Mouse (Mus musculus): ENCODE measurements at regions not wholly inside any gene's neighbourhood (a gene's known extent, or its start where the extent isn't known, plus 50 kb on each side); places are given as distances from the start of the nearest gene placed in this dataset. TPM values are rescaled to one million over a fixed set of nuclear protein-coding genes. Genes with fewer than 3 reads are reported as not detected.

- Histone ChIP-seq H3K4me1 (ENCODE audit: control insufficient read depth, insufficient read depth, low read length) (peaks cover 5% of the 10 kb centered on the region), H3K4me2 (ENCODE audit: low read depth, severe bottlenecking) (no peak overlapping the region), H3K27me3 (ENCODE audit: control insufficient read depth, insufficient read depth, low read length) (no peaks in the 10 kb centered on the region), H3K4me3 (ENCODE audit: low read depth, low read length) (no peak overlapping the region), H3K9me3 (ENCODE audit: control insufficient read depth, low read length) (no peaks in the 10 kb centered on the region), H3K36me3 (ENCODE audit: control insufficient read depth, insufficient read depth, low read length) (no peaks in the 10 kb centered on the region), H3K9ac (ENCODE audit: low read length) (no peak overlapping the region), H3K27ac (replicated peaks; ENCODE audit: low read depth, low read length) (no peak overlapping the region)
- no peak for DNase-seq (ENCODE audit: low spot score)
- no peak for ATAC-seq (ENCODE audit: insufficient number of reproducible peaks, low FRiP score, low TSS enrichment, low read depth)
- 94% methylated on average over 10 of the region's 10 CpGs for WGBS
Observed at GRCm38 (mm10) chr5:118504170-118504569, 56.3 kb upstream of the Med13l start.

- Histone ChIP-seq H3K9ac (ENCODE audit: low read length) (no peak overlapping the region), H3K9me3 (ENCODE audit: control insufficient read depth, low read length) (no peaks in the 10 kb centered on the region), H3K36me3 (ENCODE audit: control insufficient read depth, insufficient read depth, low read length) (no peaks in the 10 kb centered on the region), H3K4me3 (ENCODE audit: low read depth, low read length) (no peak overlapping the region), H3K4me1 (ENCODE audit: control insufficient read depth, insufficient read depth, low read length) (peaks cover 5% of the 10 kb centered on the region), H3K27ac (replicated peaks; ENCODE audit: low read depth, low read length) (no peak overlapping the region), H3K27me3 (ENCODE audit: control insufficient read depth, insufficient read depth, low read length) (no peaks in the 10 kb centered on the region), H3K4me2 (ENCODE audit: low read depth, severe bottlenecking) (no peak overlapping the region)
- WGBS = 22% methylated on average over 7 of the region's 7 CpGs
- DNase-seq (ENCODE audit: low spot score) = no peak
- no peak for ATAC-seq (ENCODE audit: insufficient number of reproducible peaks, low FRiP score, low TSS enrichment, low read depth)
Observed at GRCm38 (mm10) chr5:118504926-118505325, 55.6 kb upstream of the Med13l start.

DNA sequence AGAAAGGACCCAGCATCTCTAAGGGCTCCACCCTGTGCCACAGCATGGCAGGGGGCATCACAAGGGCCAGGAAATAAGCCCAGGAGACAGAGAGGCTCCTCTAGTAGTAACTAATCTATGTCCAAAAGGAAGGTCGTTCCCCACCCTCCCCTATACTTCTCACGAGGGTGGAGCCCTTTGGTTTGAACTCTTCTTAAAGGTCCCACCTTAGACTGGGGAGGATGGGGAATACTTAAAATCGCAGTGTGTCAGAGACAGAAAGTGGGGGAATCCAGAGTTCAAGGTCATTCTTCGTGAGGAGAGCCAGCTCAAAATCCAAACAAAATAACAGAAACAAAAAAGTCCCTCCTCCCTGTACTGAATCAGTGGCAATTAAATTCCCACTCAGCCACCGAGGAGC, 50.6 kb upstream of the Med13l start:
- WGBS = 58% methylated on average over 5 of the region's 5 CpGs
- H3K27me3 ChIP-seq (ENCODE audit: control insufficient read depth, insufficient read depth, low read length) = no peaks in the 10 kb centered on the region

More for the DNA sequence above, 50.6 kb upstream of the Med13l start:
- H3K9ac ChIP-seq (ENCODE audit: low read length) = no peak overlapping the region
- no peak overlapping the region for H3K27ac ChIP-seq (replicated peaks; ENCODE audit: low read depth, low read length)
- no peaks in the 10 kb centered on the region for H3K36me3 ChIP-seq (ENCODE audit: control insufficient read depth, insufficient read depth, low read length)
- ATAC-seq (ENCODE audit: insufficient number of reproducible peaks, low FRiP score, low TSS enrichment, low read depth) (no peak), DNase-seq (ENCODE audit: low spot score) (no peak)
- H3K9me3 ChIP-seq (ENCODE audit: control insufficient read depth, low read length) = no peaks in the 10 kb centered on the region
- H3K4me3 ChIP-seq (ENCODE audit: low read depth, low read length) = no peak overlapping the region
- H3K4me2 ChIP-seq (ENCODE audit: low read depth, severe bottlenecking) = no peak overlapping the region
- peaks cover 25% of the 10 kb centered on the region for H3K4me1 ChIP-seq (ENCODE audit: control insufficient read depth, insufficient read depth, low read length)

Small RNAs in the stretch of these regions (microRNA-seq; reads per million reads assigned to microRNA genes)
- gene Gm26455 = not detected
